Mouse (Mus musculus): Measurements from ENCODE around the gene Cngb1. TPM values are rescaled to one million over a fixed set of nuclear protein-coding genes. Genes with fewer than 3 reads are reported as not detected.
A peak's percentile ranks its signal among the peaks of the same experiment; 100 is the strongest.

The Cngb1 gene
- total RNA-seq, 2 experiments from 2014 or later: 0.75 to 0.86 TPM

- DNase-seq (ENCODE audit: low spot score): no peak
- intact Hi-C loops (cut with DNase I): no loop called here
Measured at GRCm38 (mm10) chr8:95327866-95328465, 21.6 kb upstream of the Cngb1 start.

GRCm38 (mm10) chr8:95326822-95327221 lies 20.4 kb upstream of the Cngb1 start:
- no peak for DNase-seq (ENCODE audit: low spot score)
- intact Hi-C loops (cut with DNase I): no loop called here

DNA sequence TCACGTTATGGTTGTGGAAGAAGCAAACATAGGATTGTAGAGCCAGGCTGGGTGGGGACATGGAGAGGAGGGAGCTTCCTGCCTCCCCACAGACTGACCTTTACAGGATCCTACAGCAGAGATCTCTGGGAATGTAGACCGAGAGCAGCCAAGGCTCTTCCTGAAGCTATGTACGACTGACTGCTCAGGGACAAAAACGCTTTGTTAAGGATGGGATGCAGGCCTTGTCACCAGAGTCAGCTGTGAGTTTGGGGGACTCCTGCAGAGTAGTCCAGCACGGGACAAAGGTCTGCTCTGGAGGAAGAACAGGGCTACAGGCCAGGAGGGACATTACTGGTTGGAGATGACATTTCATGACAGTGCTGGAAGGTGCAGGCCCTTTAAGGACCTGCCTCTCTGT lies 18.3 kb upstream of the Cngb1 start:
- no peak for DNase-seq (ENCODE audit: low spot score)
- intact Hi-C loops (cut with DNase I): no loop called here

DNA sequence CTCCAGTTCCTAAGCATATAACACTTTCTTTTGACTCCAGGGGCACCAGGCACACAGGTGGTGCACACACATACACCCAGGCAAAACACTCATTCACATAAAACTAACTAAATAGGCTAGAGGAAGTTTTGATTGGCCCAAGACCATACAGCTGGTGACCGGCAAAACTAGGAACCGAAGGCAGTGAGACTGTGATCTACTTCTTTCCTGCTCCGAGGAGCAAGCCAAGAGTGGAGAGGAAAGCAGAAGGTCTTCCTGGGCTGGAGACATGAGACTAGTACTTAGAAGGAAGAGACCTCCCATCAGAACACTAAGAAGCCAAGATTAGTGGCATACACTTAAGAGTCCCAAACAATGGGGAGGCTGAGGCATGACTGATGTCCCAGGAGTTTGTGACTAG lies 16.8 kb upstream of the Cngb1 start:
- no peak for DNase-seq (ENCODE audit: low spot score)
- intact Hi-C loops (cut with DNase I): no loop called here

- DNase-seq (ENCODE audit: low spot score): no peak
- intact Hi-C loops (cut with DNase I): no loop called here
Measured at GRCm38 (mm10) chr8:95320224-95321139, 14.1 kb upstream of the Cngb1 start.

- DNase-seq (ENCODE audit: low spot score): no peak
- intact Hi-C loops (cut with DNase I): loop anchor here (10.0 kb wide), 1 partner anchor 371 kb away; no protein-coding TSS in a partner anchor
Measured at GRCm38 (mm10) chr8:95315350-95315749, 9.0 kb upstream of the Cngb1 start.

- intact Hi-C loops (cut with DNase I): loop anchor here (10.0 kb wide), 1 partner anchor 370 kb away; no protein-coding TSS in a partner anchor
- no peak for DNase-seq (ENCODE audit: low spot score)
Measured at GRCm38 (mm10) chr8:95314707-95315106, 8.3 kb upstream of the Cngb1 start.

- intact Hi-C loops (cut with DNase I): loop anchor here (10.0 kb wide), 1 partner anchor 369 kb away; no protein-coding TSS in a partner anchor
- DNase-seq (ENCODE audit: low spot score): no peak
Measured at GRCm38 (mm10) chr8:95313857-95314256, 7.5 kb upstream of the Cngb1 start.

GRCm38 (mm10) chr8:95312836-95313235 lies 6.5 kb upstream of the Cngb1 start:
- no peak for DNase-seq (ENCODE audit: low spot score)
- intact Hi-C loops (cut with DNase I): loop anchor here (10.0 kb wide), 1 partner anchor 368 kb away; no protein-coding TSS in a partner anchor

DNA sequence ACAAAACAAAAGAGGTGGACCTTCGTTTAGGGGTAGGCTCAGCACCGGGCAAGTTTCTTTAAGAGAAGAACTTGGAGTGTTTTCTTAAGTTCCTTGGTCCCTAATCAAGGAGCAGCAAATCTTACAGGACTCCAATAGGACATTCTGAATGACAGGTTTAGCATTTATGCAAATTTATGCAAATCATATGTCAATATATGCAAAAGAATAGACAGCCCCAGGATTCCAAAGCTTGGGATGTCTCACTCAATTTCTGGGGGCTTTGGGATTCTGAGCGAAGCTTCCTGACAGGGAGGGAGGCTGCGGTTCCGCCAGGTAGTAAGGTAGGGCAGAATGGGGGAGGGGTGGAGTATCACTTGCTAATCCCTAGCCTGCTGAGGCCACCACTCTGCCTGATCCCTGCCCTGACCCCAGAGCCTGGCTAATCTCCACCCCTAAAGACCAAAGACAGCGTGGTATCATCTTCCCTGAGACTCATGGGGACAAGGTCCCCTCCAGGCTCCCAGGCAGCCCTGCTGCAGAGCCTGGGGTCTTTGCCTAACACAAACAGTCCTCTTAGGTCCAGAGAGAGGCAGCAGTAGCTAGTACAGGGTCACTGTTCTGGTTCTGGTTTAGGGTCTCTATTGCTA lies 4.1 kb upstream of the Cngb1 start, which contains the start of gene Tepp:
Gene Tepp (plus strand): TSS at position 225 of the 629 bp plus-strand sequence.
- intact Hi-C loops (cut with DNase I): loop anchor here (10.0 kb wide), 1 partner anchor 366 kb away; no protein-coding TSS in a partner anchor
- no peak for DNase-seq (ENCODE audit: low spot score)

DNA sequence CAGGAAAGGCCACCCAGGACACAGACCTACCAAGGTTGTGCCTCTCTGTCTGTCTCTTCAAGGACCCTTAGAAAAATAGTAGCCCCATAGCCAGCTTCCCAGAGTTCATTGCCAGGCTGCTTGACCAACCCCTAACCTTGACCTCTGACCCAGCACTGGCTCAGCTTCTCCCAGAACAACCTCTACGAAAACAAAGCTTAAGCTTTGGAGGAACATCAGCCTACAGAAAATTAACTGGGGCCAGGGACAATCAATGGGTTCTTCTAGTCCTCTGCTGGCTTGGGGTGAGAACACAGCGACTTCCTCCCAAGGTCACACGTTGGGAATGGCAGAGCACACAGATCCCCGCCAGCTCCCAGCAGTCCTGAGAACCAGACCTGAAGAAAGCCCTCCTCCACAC lies 859 bp downstream of the Cngb1 start:
- intact Hi-C loops (cut with DNase I): no loop called here

GRCm38 (mm10) chr8:95302410-95302809 lies 4.0 kb downstream of the Cngb1 start:
- DNase-seq (ENCODE audit: low spot score): no peak

More for the DNA sequence above, 859 bp downstream of the Cngb1 start:
- DNase-seq (ENCODE audit: low spot score): no peak

DNA sequence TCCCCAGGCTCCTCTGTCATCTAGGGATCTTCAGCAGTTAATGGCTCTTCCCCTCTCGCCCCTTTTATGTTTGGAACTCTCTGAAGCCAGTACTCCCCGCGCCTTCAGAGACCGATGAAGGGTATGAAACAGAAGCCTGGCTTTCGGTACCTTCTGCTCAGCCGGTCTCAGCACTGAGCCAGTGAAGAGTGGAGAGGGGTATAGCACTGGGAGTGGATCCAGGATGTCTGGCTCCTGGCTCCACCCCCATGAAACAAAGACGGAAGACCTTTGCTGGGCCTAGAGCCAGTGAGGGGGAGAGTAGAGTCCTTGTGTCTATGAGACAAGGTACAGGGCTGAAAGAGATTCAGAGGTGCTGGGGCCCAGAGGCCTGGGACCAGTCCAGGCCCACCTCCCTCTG lies 12.5 kb downstream of the Cngb1 start:
- intact Hi-C loops (cut with DNase I): loop anchor here (2.0 kb wide), 1 partner anchor 37 kb away; the partner anchor contains the start of gene Zfp319
- peak; percentile 48 for DNase-seq (ENCODE audit: low spot score)

More at GRCm38 (mm10) chr8:95302410-95302809, 4.0 kb downstream of the Cngb1 start:
- intact Hi-C loops (cut with DNase I): loop anchor here (1.0 kb wide), 1 partner anchor 47 kb away; no protein-coding TSS in a partner anchor

DNA sequence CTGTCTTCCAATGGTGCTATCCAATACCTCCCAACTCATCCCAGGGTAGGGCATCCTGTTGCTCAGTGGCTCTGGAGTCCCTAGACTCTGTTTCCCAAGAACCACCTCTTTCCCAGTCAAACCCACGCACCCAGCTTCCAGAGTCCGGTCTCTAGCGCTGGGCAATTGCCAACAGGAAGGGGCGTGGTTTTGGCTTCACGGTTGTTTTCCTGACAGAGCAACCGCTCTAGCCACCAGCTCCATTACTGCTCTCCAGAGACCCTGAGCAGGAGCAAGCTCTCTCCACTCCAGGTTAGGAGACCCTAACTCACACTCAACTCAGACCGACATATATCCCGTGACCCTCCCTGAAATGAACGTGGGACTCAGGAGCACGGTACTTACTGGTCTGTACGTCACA lies 13.2 kb downstream of the Cngb1 start:
- intact Hi-C loops (cut with DNase I): no loop called here
- peak; percentile 80 for DNase-seq (ENCODE audit: low spot score)

- DNase-seq (ENCODE audit: low spot score): no peak
- intact Hi-C loops (cut with DNase I): no loop called here
Measured at GRCm38 (mm10) chr8:95289066-95289650, 17.2 kb downstream of the Cngb1 start.

GRCm38 (mm10) chr8:95281493-95281892 lies 24.9 kb downstream of the Cngb1 start:
- DNase-seq (ENCODE audit: low spot score): no peak
- intact Hi-C loops (cut with DNase I): no loop called here

DNA sequence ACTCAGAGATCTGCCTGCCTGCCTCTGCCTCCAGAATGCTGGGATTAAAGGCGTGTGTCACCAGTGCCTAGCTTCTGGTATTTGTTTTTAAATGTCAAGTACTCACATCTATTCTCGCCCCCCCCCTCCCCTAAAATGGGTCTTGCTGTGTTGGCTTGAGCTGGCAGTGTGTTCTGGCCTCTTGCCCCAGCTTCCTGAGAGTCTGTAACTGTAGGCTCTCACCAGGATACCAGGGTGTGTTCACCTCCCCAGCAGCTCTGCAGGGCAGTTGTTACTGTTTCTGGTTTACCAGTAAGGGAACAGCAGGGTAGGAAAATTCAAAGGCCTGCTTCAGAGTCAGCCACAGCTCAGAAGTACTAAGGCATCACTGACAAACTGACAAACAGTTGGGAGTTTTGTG lies 33.5 kb downstream of the Cngb1 start:
- DNase-seq (ENCODE audit: low spot score): no peak
- intact Hi-C loops (cut with DNase I): no loop called here

DNA sequence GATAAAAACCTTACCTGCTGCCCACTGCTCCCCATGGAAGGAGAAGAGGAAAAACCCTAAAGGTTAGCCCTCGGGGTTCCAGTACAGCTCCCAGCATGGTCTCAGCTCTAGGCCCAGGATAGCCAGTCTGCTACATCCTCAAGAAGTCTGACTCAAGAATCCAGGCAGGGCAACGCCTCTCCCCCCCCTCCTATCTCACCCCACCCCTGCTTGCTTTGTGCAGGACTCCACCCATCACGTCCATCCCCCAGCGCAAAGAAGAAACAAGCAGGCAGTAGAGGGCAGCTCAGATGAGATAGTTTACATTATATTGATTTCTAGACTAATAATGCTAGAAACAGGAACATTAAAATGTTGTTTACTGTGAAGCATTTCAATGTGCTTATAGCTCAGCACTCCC lies 34.5 kb downstream of the Cngb1 start:
- no peak for DNase-seq (ENCODE audit: low spot score)
- intact Hi-C loops (cut with DNase I): no loop called here

- intact Hi-C loops (cut with DNase I): no loop called here
- DNase-seq (ENCODE audit: low spot score): no peak
Measured at GRCm38 (mm10) chr8:95270501-95270900, 35.9 kb downstream of the Cngb1 start.

GRCm38 (mm10) chr8:95262181-95262580 lies 44.2 kb downstream of the Cngb1 start:
- no peak for DNase-seq (ENCODE audit: low spot score)
- intact Hi-C loops (cut with DNase I): no loop called here
